Mouse (Mus musculus) intestine, embryonic 16.5 days (tissue): Measurements from ENCODE around the gene Nedd9. TPM values are rescaled to one million over a fixed set of nuclear protein-coding genes. Genes with fewer than 3 reads are reported as not detected.

Experiments used
- ATAC-seq: fragments of 200-750 bp; cut with Nextera tagmentation; 2 replicates; pipeline ENCODE4 v1.8.0; 2017; ENCODE audit warnings: moderate TSS enrichment, moderate library complexity
- H3K27ac ChIP-seq: fragments of 300-500 bp; sonication (generic); 2 replicates; pipeline ENCODE4 v1.5.1; 2014; ENCODE audit warnings: mild to moderate bottlenecking, low read length
- H3K27me3 ChIP-seq: fragments of 300-500 bp; sonication (generic); replicated peaks from 2 replicates; pipeline ENCODE4 v1.6.1; 2014; ENCODE audit warnings: low read length, control low read depth, mixed read lengths; ENCODE audit not compliant: control insufficient read depth, insufficient read depth
- H3K36me3 ChIP-seq: fragments of 300-500 bp; sonication (generic); 2 replicates; pipeline ENCODE4 v1.6.1; 2014; ENCODE audit warnings: low read length, control low read depth; ENCODE audit not compliant: control insufficient read depth, insufficient read depth
- H3K4me1 ChIP-seq: fragments of 300-500 bp; sonication (generic); 2 replicates; pipeline ENCODE4 v1.6.1; 2014; ENCODE audit warnings: low read length, control low read depth, mixed read lengths; ENCODE audit not compliant: control insufficient read depth, insufficient read depth
- H3K4me2 ChIP-seq: fragments of 300-500 bp; sonication (generic); 2 replicates; pipeline ENCODE4 v1.6.1; 2014; ENCODE audit warnings: low read depth, low read length, control low read depth
- H3K4me3 ChIP-seq: fragments of 300-500 bp; sonication (generic); 2 replicates; pipeline ENCODE4 v1.5.1; 2014; ENCODE audit warnings: mild to moderate bottlenecking, low read length
- H3K9ac ChIP-seq: fragments of 300-500 bp; sonication (generic); 2 replicates; pipeline ENCODE4 v1.6.1; 2014; ENCODE audit warnings: low read depth, low read length
- H3K9me3 ChIP-seq: fragments of 300-500 bp; sonication (generic); 2 replicates; pipeline ENCODE4 v1.6.1; 2016; ENCODE audit warnings: low read length, control low read depth; ENCODE audit not compliant: control insufficient read depth
- WGBS: fragments of 180-500 bp; shearing (Covaris S2); extraction: QIAGEN DNeasy Blood & Tissue Kit; methylation state at CpG from one replicate; pipeline ENCODE4 v1.1.7; 2014; 5-methylcytosine and 5-hydroxymethylcytosine counted together
- polyA plus RNA-seq: library from polyadenylated mRNA; unstranded; fragments of >200 nt; fragmentation: Nextera tagmentation; extraction: Ambion mirVana; gene quantifications from 2 replicates; pipeline ENCODE4 v1.2.1, GENCODE M21; 2015

The Nedd9 gene
- polyA plus RNA-seq, 1 experiment from 2014 or later: 38.5 TPM

GRCm38 (mm10) chr13:41436731-41437130 lies 50.4 kb downstream of the Nedd9 start:
- H3K9ac ChIP-seq: no peak overlapping the region
- 0 out of 2 replicates have a peak, but pooled peaks cover 4% of the 10 kb centered on the region for H3K4me1 ChIP-seq
- H3K27ac ChIP-seq: no peak overlapping the region
- no peaks in the 10 kb centered on the region for H3K36me3 ChIP-seq
- no peak overlapping the region for H3K4me2 ChIP-seq
- no peak overlapping the region for H3K4me3 ChIP-seq
- no peak for ATAC-seq
- H3K9me3 ChIP-seq: 0 out of 2 replicates have a peak, but pooled peaks cover 4% of the 10 kb centered on the region
- no peaks in the 10 kb centered on the region for H3K27me3 ChIP-seq
- 72% methylated on average over 5 of the region's 5 CpGs for WGBS

DNA sequence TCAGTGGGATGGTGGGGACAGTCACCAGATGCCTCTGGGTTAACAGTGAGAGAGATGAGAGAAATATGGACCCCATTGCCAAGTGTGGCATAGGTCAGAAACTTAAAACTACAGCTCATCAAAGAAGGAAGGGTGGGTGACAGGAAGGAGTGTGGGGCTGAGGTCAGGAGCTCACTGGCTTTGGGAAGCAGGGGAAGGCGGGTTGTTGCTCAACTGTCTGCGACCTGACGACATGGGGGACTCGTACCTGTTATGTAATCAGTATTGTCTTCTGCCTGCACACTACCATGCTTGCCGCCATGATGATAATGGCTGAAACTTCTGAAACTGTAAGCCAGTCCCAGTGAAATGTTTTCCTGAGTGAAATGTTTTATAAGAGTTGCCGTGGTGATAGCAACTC lies 54.0 kb downstream of the Nedd9 start:
- Histone ChIP-seq H3K4me1 (0 out of 2 replicates have a peak, but pooled peaks cover 4% of the 10 kb centered on the region), H3K4me3 (no peak overlapping the region), H3K36me3 (no peaks in the 10 kb centered on the region), H3K9me3 (no peaks in the 10 kb centered on the region), H3K27ac (no peak overlapping the region), H3K27me3 (no peaks in the 10 kb centered on the region), H3K4me2 (no peak overlapping the region), H3K9ac (no peak overlapping the region)
- no peak for ATAC-seq
- WGBS: 89% methylated on average over 6 of the region's 6 CpGs

GRCm38 (mm10) chr13:41431795-41432194 lies 55.4 kb downstream of the Nedd9 start:
- no peaks in the 10 kb centered on the region for H3K27me3 ChIP-seq
- no peak for ATAC-seq
- H3K4me2 ChIP-seq: no peak overlapping the region
- no peak overlapping the region for H3K27ac ChIP-seq
- no peaks in the 10 kb centered on the region for H3K36me3 ChIP-seq
- H3K4me1 ChIP-seq: 0 out of 2 replicates have a peak, but pooled peaks cover 4% of the 10 kb centered on the region
- 76% methylated on average over 3 of the region's 3 CpGs for WGBS
- H3K9me3 ChIP-seq: no peaks in the 10 kb centered on the region
- H3K9ac ChIP-seq: no peak overlapping the region
- no peak overlapping the region for H3K4me3 ChIP-seq

DNA sequence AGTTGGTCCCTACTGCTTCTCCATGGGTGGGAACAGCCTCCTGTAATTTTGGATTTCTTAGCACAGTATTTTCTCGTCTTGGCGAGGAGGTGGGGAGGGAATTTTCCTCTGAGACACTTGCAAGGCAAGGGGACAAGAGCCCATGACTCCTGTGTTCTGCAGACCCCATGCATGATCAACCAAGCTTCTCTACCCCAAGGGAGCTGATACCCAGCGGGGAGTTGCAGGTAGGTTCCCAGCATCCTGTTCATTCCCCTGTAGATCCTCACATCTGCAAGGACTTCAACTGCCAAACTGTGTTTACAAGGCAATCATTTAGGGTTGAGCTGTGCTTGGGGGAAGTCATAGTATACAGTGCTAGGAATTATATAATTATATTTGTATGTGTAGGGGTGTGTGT lies 60.1 kb downstream of the Nedd9 start:
- H3K4me1 ChIP-seq: peaks cover 7% of the 10 kb centered on the region; the same call in 1 of the 2 replicates
- no peaks in the 10 kb centered on the region for H3K9me3 ChIP-seq
- H3K27me3 ChIP-seq: no peaks in the 10 kb centered on the region
- H3K4me3 ChIP-seq: no peak overlapping the region
- H3K27ac ChIP-seq: no peak overlapping the region
- no peak overlapping the region for H3K4me2 ChIP-seq
- WGBS: 86% methylated on average over 3 of the region's 3 CpGs
- H3K9ac ChIP-seq: no peak overlapping the region
- no peak for ATAC-seq
- H3K36me3 ChIP-seq: no peaks in the 10 kb centered on the region

- ATAC-seq: peak; percentile 95
- H3K27ac ChIP-seq: peak overlapping the region; percentile 68
- 46% methylated on average over 10 of the region's 10 CpGs for WGBS
These were observed 63.6 kb downstream of the Nedd9 start for GRCm38 (mm10) chr13:41423463-41424074.

DNA sequence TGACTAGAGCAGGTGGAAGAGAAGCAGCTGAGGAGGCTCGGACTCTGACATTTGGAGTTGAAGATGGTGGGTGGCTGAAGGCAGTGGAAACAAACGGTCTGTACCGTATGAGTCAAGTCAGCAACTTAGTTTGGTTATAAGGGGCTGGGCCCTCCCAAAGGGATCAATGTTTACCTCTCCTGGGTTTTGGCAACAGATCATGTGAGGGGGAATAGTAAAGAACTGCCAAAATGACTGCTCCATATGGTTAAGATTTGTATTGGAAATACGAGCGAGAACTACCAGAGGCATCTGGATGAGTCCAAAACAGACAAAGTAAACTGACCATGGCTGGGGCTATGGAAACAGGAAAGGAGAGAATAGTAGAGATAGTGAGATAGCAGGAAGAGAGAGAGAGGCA lies 64.6 kb downstream of the Nedd9 start:
- Histone ChIP-seq H3K4me3 (no peak overlapping the region), H3K4me1 (peaks cover 13% of the 10 kb centered on the region; the same call in 1 of the 2 replicates), H3K36me3 (no peaks in the 10 kb centered on the region), H3K4me2 (no peak overlapping the region), H3K9ac (no peak overlapping the region), H3K27me3 (no peaks in the 10 kb centered on the region), H3K27ac (no peak overlapping the region), H3K9me3 (no peaks in the 10 kb centered on the region)
- 78% methylated on average over 5 of the region's 5 CpGs for WGBS
- ATAC-seq: no peak

More at GRCm38 (mm10) chr13:41423463-41424074, 63.6 kb downstream of the Nedd9 start:
- Histone ChIP-seq H3K4me1 (peaks cover 13% of the 10 kb centered on the region; the same call in 1 of the 2 replicates), H3K36me3 (no peaks in the 10 kb centered on the region), H3K4me3 (no peak overlapping the region), H3K9me3 (no peaks in the 10 kb centered on the region), H3K9ac (no peak overlapping the region), H3K4me2 (no peak overlapping the region), H3K27me3 (no peaks in the 10 kb centered on the region)

GRCm38 (mm10) chr13:41420376-41420775 lies 66.8 kb downstream of the Nedd9 start:
- Histone ChIP-seq H3K9me3 (no peaks in the 10 kb centered on the region), H3K4me1 (peaks cover 13% of the 10 kb centered on the region; the same call in 1 of the 2 replicates), H3K27ac (no peak overlapping the region), H3K36me3 (no peaks in the 10 kb centered on the region), H3K4me2 (no peak overlapping the region), H3K9ac (no peak overlapping the region), H3K4me3 (no peak overlapping the region), H3K27me3 (no peaks in the 10 kb centered on the region)
- WGBS: 81% methylated on average over 4 of the region's 4 CpGs
- no peak for ATAC-seq

- no peaks in the 10 kb centered on the region for H3K27me3 ChIP-seq
- peak; percentile 81 for ATAC-seq
- no peaks in the 10 kb centered on the region for H3K36me3 ChIP-seq
- H3K9me3 ChIP-seq: no peaks in the 10 kb centered on the region
- H3K4me3 ChIP-seq: no peak overlapping the region
- 57% methylated on average over 13 of the region's 13 CpGs for WGBS
- peaks cover 9% of the 10 kb centered on the region; the same call in 1 of the 2 replicates for H3K4me1 ChIP-seq
- peak overlapping the region; percentile 55 for H3K27ac ChIP-seq
- no peak overlapping the region for H3K9ac ChIP-seq
- no peak overlapping the region for H3K4me2 ChIP-seq
These were observed 68.8 kb downstream of the Nedd9 start for GRCm38 (mm10) chr13:41418198-41418869.

- Histone ChIP-seq H3K9ac (no peak overlapping the region), H3K27me3 (no peaks in the 10 kb centered on the region), H3K9me3 (no peaks in the 10 kb centered on the region), H3K4me1 (peaks cover 6% of the 10 kb centered on the region; the same call in 1 of the 2 replicates), H3K4me2 (no peak overlapping the region), H3K4me3 (no peak overlapping the region), H3K27ac (no peak overlapping the region), H3K36me3 (no peaks in the 10 kb centered on the region)
- 63% methylated on average over 11 of the region's 11 CpGs for WGBS
- no peak for ATAC-seq
These were observed 70.8 kb downstream of the Nedd9 start for GRCm38 (mm10) chr13:41416065-41417016.
